Mouse (Mus musculus) heart, postnatal 0 days (tissue): ENCODE measurements at regions not wholly inside any gene's neighbourhood (a gene's known extent, or its start where the extent isn't known, plus 50 kb on each side); places are given as distances from the start of the nearest gene placed in this dataset.

Source experiments
- CTCF ChIP-seq: IDR thresholded peaks from 2 replicates; pipeline ENCODE4 v1.5.1; 2016; ENCODE audit warnings: antibody characterized with exemption, control low read depth, low read depth
- EP300 ChIP-seq: IDR thresholded peaks from 2 replicates; pipeline ENCODE4 v1.6.1; 2016; ENCODE audit warnings: antibody characterized with exemption, low read depth

DNA sequence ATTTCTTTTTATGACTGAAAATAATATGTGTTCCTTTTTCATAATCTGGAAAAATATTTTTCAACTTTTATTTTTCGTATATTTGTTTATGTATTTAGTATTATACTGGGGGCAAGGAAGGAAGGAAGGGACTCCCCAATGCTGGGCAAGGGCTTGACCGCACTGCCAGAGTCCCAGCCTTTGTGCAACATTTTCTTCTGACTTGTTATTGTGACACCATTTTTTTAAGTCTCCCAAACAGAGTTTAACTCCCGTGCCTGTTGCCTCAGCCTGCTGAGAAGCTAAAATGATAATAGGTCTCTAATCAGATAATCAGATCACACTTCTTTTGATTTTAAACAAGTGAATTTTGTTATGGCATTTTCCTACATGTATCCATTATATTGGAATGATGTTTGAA lies 148.1 kb upstream of the Tent5a start:
- TF ChIP-seq CTCF: no peak
- TF ChIP-seq EP300: no peak
